Mouse (Mus musculus) intestine, postnatal 0 days (tissue): ENCODE measurements at regions not wholly inside any gene's neighbourhood (a gene's known extent, or its start where the extent isn't known, plus 50 kb on each side); places are given as distances from the start of the nearest gene placed in this dataset.

Experiments
- ATAC-seq: fragments of 200-750 bp; cut with Nextera tagmentation; 2 replicates; pipeline ENCODE4 v1.8.0; 2017; ENCODE audit warnings: mild to moderate bottlenecking, moderate TSS enrichment, moderate library complexity
- H3K27ac ChIP-seq: fragments of 300-500 bp; sonication (generic); 2 replicates; pipeline ENCODE4 v1.5.1; 2014; ENCODE audit warnings: mild to moderate bottlenecking, low read depth, low read length, moderate library complexity
- H3K27me3 ChIP-seq: fragments of 300-500 bp; sonication (generic); replicated peaks from 2 replicates; pipeline ENCODE4 v1.6.1; 2014; ENCODE audit warnings: low read length, mixed read lengths; ENCODE audit not compliant: control insufficient read depth, insufficient read depth
- H3K36me3 ChIP-seq: fragments of 300-500 bp; sonication (generic); 2 replicates; pipeline ENCODE4 v1.6.1; 2014; ENCODE audit warnings: mild to moderate bottlenecking, moderate library complexity; ENCODE audit not compliant: control insufficient read depth, insufficient read depth
- H3K4me1 ChIP-seq: fragments of 300-500 bp; sonication (generic); replicated peaks from 2 replicates; pipeline ENCODE4 v1.6.1; 2014; ENCODE audit warnings: antibody characterized with exemption, low read length, mixed read lengths; ENCODE audit not compliant: control insufficient read depth, insufficient read depth
- H3K4me2 ChIP-seq: fragments of 300-500 bp; sonication (generic); replicated peaks from 2 replicates; pipeline ENCODE4 v1.6.1; 2014; ENCODE audit warnings: low read depth, mild to moderate bottlenecking, moderate library complexity
- H3K4me3 ChIP-seq: fragments of 300-500 bp; sonication (generic); 2 replicates; pipeline ENCODE4 v1.5.1; 2014; ENCODE audit warnings: low read depth, low read length
- H3K9ac ChIP-seq: fragments of 300-500 bp; sonication (generic); 2 replicates; pipeline ENCODE4 v1.6.1; 2014; ENCODE audit warnings: mild to moderate bottlenecking, low read depth, low read length
- H3K9me3 ChIP-seq: fragments of 300-500 bp; sonication (generic); 2 replicates; pipeline ENCODE4 v1.6.1; 2016; ENCODE audit warnings: mixed run types; ENCODE audit not compliant: control insufficient read depth
- CTCF ChIP-seq: sonication (generic); IDR thresholded peaks from 2 replicates; pipeline ENCODE4 v1.5.1; 2016; ENCODE audit warnings: low read depth, mild to moderate bottlenecking, control low read depth, antibody characterized with exemption, moderate library complexity
- WGBS: fragments of 180-500 bp; shearing (Covaris S2); extraction: QIAGEN DNeasy Blood & Tissue Kit; methylation state at CpG from one replicate; pipeline ENCODE4 v1.1.7; 2014; 5-methylcytosine and 5-hydroxymethylcytosine counted together

DNA sequence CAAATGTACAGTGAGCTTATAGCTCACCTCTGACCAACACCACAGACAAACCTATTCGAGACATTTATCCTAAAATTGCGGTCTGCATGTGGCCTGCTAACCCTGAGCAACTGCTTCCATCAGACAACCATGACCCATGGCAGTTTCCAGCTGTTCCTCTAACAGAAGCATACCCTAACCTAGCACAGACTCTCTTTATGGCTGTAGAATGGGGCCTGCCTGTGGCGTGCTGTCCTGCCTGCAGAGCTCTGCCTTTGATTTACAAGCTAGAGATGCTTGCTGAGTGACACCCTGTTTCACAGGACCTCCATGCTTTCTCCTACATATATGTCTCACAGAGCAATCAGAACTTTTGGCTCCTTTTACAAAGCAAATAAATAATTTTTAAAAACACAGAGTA, 208.2 kb upstream of the Negr1 start:
- 69% methylated on average over 3 of the region's 3 CpGs for WGBS
- Histone ChIP-seq H3K4me1 (no peaks in the 10 kb centered on the region), H3K4me2 (no peak overlapping the region), H3K27me3 (no peaks in the 10 kb centered on the region), H3K9me3 (no peaks in the 10 kb centered on the region), H3K9ac (no peak overlapping the region), H3K36me3 (no peaks in the 10 kb centered on the region), H3K27ac (no peak overlapping the region), H3K4me3 (no peak overlapping the region)
- ATAC-seq = no peak
- TF ChIP-seq CTCF = no peak

GRCm38 (mm10) chr3:156353841-156354473, 207.6 kb upstream of the Negr1 start:
- no peaks in the 10 kb centered on the region for H3K9me3 ChIP-seq
- no peak overlapping the region for H3K4me2 ChIP-seq
- no peaks in the 10 kb centered on the region for H3K27me3 ChIP-seq
- no peak overlapping the region for H3K9ac ChIP-seq
- no peak overlapping the region for H3K27ac ChIP-seq
- 72% methylated on average over 9 of the region's 9 CpGs for WGBS
- H3K4me3 ChIP-seq = no peak overlapping the region
- H3K4me1 ChIP-seq = no peaks in the 10 kb centered on the region
- no peak for TF ChIP-seq CTCF
- no peaks in the 10 kb centered on the region for H3K36me3 ChIP-seq
- no peak for ATAC-seq

DNA sequence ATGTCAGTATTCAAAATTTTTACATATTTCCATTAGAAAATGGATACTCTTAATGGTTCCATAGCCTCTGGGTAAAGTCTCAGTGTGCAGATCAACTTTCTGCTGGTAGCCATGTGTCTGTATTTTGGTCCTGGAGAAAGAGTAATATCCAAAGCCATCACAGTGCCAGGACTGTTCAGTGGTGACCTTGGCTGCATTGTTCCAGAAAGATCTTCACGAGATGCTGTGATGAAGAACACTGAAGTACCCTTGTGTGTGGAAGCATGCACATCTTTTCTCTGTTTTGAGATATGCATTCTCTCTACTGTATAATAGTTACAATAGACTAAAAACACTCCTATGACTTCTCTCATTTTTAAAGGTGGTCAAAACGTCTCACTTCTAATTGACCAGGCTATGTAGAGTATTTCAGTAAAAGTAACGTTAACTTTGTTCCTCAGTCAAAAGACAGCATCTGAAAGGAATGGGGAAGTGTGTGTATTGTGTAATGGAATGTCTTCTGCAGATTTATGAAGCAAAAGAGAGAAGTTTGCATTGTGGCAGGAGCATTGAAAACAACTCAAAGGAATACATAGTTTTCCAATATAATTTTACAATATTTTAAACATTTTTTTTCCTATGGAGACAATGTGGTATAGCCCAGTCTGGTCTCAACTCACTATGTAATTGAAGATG, 192.8 kb upstream of the Negr1 start:
- no peak overlapping the region for H3K9ac ChIP-seq
- no peaks in the 10 kb centered on the region for H3K4me1 ChIP-seq
- no peak for ATAC-seq
- no peak overlapping the region for H3K27ac ChIP-seq
- no peak for TF ChIP-seq CTCF
- no peaks in the 10 kb centered on the region for H3K9me3 ChIP-seq
- 73% methylated on average over 3 of the region's 3 CpGs for WGBS
- H3K4me2 ChIP-seq = no peak overlapping the region
- H3K27me3 ChIP-seq = no peaks in the 10 kb centered on the region
- no peaks in the 10 kb centered on the region for H3K36me3 ChIP-seq
- H3K4me3 ChIP-seq = no peak overlapping the region

GRCm38 (mm10) chr3:156376717-156377116, 184.9 kb upstream of the Negr1 start:
- no peak for TF ChIP-seq CTCF
- Histone ChIP-seq H3K27ac (no peak overlapping the region), H3K9me3 (no peaks in the 10 kb centered on the region), H3K4me2 (no peak overlapping the region), H3K4me3 (no peak overlapping the region), H3K27me3 (no peaks in the 10 kb centered on the region), H3K9ac (no peak overlapping the region), H3K36me3 (no peaks in the 10 kb centered on the region), H3K4me1 (no peaks in the 10 kb centered on the region)
- no peak for ATAC-seq

- Histone ChIP-seq H3K4me2 (no peak overlapping the region), H3K4me1 (no peaks in the 10 kb centered on the region), H3K9me3 (no peaks in the 10 kb centered on the region), H3K36me3 (no peaks in the 10 kb centered on the region), H3K27ac (no peak overlapping the region), H3K9ac (no peak overlapping the region), H3K4me3 (no peak overlapping the region), H3K27me3 (no peaks in the 10 kb centered on the region)
- no peak for ATAC-seq
- TF ChIP-seq CTCF = no peak
Observed at GRCm38 (mm10) chr3:156382919-156383318, 178.7 kb upstream of the Negr1 start.

DNA sequence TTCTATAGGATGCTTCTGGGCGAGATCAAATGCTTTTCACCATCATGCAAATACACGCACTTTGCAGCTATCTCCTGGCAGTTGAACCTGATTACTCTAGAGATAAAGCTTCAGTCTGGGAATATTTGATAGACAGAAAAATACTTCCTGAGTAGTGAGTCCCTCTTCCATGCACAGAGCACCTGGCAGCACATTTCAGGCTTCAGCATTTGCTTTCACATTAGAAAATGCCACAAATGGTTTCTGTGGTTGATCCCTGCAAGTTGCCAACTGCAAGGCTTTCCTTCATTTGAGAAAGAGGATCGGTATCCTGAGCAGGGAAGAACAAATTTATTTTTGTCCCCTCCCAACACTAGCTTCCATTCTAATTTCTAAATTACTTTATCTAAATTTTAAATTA, 155.5 kb upstream of the Negr1 start:
- no peaks in the 10 kb centered on the region for H3K9me3 ChIP-seq
- no peaks in the 10 kb centered on the region for H3K27me3 ChIP-seq
- H3K36me3 ChIP-seq = no peaks in the 10 kb centered on the region
- H3K4me3 ChIP-seq = no peak overlapping the region
- H3K9ac ChIP-seq = no peak overlapping the region
- no peaks in the 10 kb centered on the region for H3K4me1 ChIP-seq
- no peak for ATAC-seq
- no peak overlapping the region for H3K4me2 ChIP-seq
- WGBS = 79% methylated on average over 3 of the region's 3 CpGs
- TF ChIP-seq CTCF = no peak
- H3K27ac ChIP-seq = no peak overlapping the region

- WGBS = 85% methylated on average over 2 of the region's 2 CpGs
- no peak for ATAC-seq
- Histone ChIP-seq H3K36me3 (no peaks in the 10 kb centered on the region), H3K4me2 (no peak overlapping the region), H3K27me3 (no peaks in the 10 kb centered on the region), H3K9me3 (no peaks in the 10 kb centered on the region), H3K27ac (no peak overlapping the region), H3K4me3 (no peak overlapping the region), H3K4me1 (no peaks in the 10 kb centered on the region), H3K9ac (no peak overlapping the region)
- TF ChIP-seq CTCF = no peak
Observed at GRCm38 (mm10) chr3:156407112-156407511, 154.5 kb upstream of the Negr1 start.
